Mouse (Mus musculus) E14TG2a.4 (cell line): ENCODE results near the gene Trim2.

Experiments
- CTCF ChIP-seq: conservative IDR thresholded peaks from 2 replicates; pipeline ENCODE4 v1.5.1; 2014; ENCODE audit warnings: low read length
- POU5F1 ChIP-seq: IDR thresholded peaks from 2 replicates; pipeline ENCODE4 v1.6.1; 2014; ENCODE audit warnings: low read length, borderline replicate concordance

- TF ChIP-seq CTCF (no peak), POU5F1 (no peak)
These were observed 23.2 kb downstream of the Trim2 start for GRCm38 (mm10) chr3:84283524-84283923.
